Mouse (Mus musculus) midbrain, embryonic 12.5 days (tissue): ENCODE results near the gene Mecp2. TPM values are rescaled to one million over a fixed set of nuclear protein-coding genes. Genes with fewer than 3 reads are reported as not detected.
A peak's percentile ranks its signal among the peaks of the same experiment; 100 is the strongest.
"Not testable (repeated sequence)": the region's sequence is repeated elsewhere in the genome, so short reads cannot be mapped to it uniquely, and the experiment has no call there.

Experiments used
- ATAC-seq: fragments of 200-750 bp; cut with Nextera tagmentation; 2 replicates; pipeline ENCODE4 v1.8.0; 2017; ENCODE audit warnings: low read depth, moderate TSS enrichment, moderate library complexity; ENCODE audit not compliant: low FRiP score
- H3K27ac ChIP-seq: fragments of 300-500 bp; sonication (generic); replicated peaks from 2 replicates; pipeline ENCODE4 v1.5.1; 2016; ENCODE audit warnings: mild to moderate bottlenecking
- H3K27me3 ChIP-seq: fragments of 300-500 bp; sonication (generic); 2 replicates; pipeline ENCODE4 v1.6.1; 2016; ENCODE audit warnings: mild to moderate bottlenecking
- H3K36me3 ChIP-seq: fragments of 300-500 bp; sonication (generic); 2 replicates; pipeline ENCODE4 v1.6.1; 2016
- H3K4me1 ChIP-seq: fragments of 300-500 bp; sonication (generic); 2 replicates; pipeline ENCODE4 v1.6.1; 2016
- H3K4me2 ChIP-seq: fragments of 300-500 bp; sonication (generic); replicated peaks from 2 replicates; pipeline ENCODE4 v1.6.1; 2016; ENCODE audit warnings: mild to moderate bottlenecking, moderate library complexity
- H3K4me3 ChIP-seq: fragments of 300-500 bp; sonication (generic); 2 replicates; pipeline ENCODE4 v1.5.1; 2016; ENCODE audit warnings: mild to moderate bottlenecking
- H3K9ac ChIP-seq: fragments of 300-500 bp; sonication (generic); replicated peaks from 2 replicates; pipeline ENCODE4 v1.6.1; 2016; ENCODE audit warnings: mild to moderate bottlenecking, moderate library complexity
- H3K9me3 ChIP-seq: fragments of 300-500 bp; sonication (generic); 2 replicates; pipeline ENCODE4 v1.6.1; 2016; ENCODE audit warnings: mild to moderate bottlenecking
- WGBS: fragments of 180-500 bp; shearing (Covaris S2); methylation state at CpG from one replicate; pipeline ENCODE4 v1.1.7; 2016; 5-methylcytosine and 5-hydroxymethylcytosine counted together
- polyA plus RNA-seq: library from polyadenylated mRNA; unstranded; fragments of >200 nt; fragmentation: Nextera tagmentation; extraction: Ambion mirVana; gene quantifications from 2 replicates; pipeline ENCODE4 v1.2.1, GENCODE M21; 2016

The Mecp2 gene
- 17.8 and 19.7 TPM in 2 replicates for polyA plus RNA-seq

DNA sequence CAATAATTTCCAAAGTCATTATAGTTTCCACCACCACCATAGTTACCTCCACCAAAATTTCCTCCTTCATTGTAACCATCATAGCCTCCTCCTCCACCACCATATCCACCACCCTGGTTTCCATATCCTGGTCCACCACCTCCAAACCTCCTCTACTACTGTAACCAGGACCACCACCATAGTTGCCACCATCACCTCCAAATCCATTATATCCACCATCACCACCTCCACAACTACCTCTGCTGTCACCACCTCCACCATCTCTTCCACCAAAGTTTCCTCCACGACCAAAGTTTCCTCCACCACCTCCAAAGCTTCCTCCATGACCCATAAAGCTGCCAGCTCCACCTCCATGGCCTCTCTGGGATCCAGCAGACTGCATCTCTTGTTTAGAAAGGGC is at the start of gene Mecp2:
Gene Mecp2, minus strand, starts transcription at position 101 of the 400 bp plus-strand sequence.
- WGBS = 33% methylated on average over 1 of the region's 1 CpGs
- H3K9ac ChIP-seq, H3K4me1 ChIP-seq, H3K27ac ChIP-seq, H3K9me3 ChIP-seq, H3K4me3 ChIP-seq, H3K27me3 ChIP-seq, H3K4me2 ChIP-seq, ATAC-seq, H3K36me3 ChIP-seq: not testable (repeated sequence)

DNA sequence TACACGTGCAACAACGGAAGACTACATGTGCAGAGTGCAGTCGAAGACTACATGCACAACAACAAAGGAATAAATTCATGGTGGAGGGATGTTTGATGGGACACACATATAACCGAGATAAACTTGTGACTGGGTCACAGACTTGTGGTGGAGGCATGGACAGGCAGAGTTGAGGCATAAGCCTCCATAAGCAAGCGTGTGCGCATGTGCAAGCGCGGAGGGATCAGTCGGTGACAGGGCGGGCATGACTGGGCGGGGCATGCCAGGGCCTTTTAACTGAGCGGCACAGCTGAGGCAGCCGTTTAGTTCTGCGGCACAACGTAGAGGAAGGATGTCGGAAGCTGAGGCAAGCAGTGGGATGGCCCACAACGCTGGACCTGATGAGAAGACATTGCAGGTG is 41.8 kb upstream of the Mecp2 start, which contains the start of gene Tktl1:
Gene Tktl1, plus strand, starts transcription at position 301 of the 400 bp plus-strand sequence.
- H3K27me3 ChIP-seq = no peaks in the 10 kb centered on the region
- H3K36me3 ChIP-seq = no peaks in the 10 kb centered on the region
- H3K9ac ChIP-seq = no peak within 1 kb of the TSS
- no peaks in the 10 kb centered on the region for H3K4me1 ChIP-seq
- H3K9me3 ChIP-seq = no peaks in the 10 kb centered on the region
- no peak for ATAC-seq
- 94% methylated on average over 17 of the region's 17 CpGs for WGBS
- H3K4me2 ChIP-seq = no peak within 1 kb of the TSS
- H3K4me3 ChIP-seq = no peak within 1 kb of the TSS
- no peak within 1 kb of the TSS for H3K27ac ChIP-seq

- H3K9me3 ChIP-seq = no peaks in the 10 kb centered on the region
- H3K4me1 ChIP-seq = no peaks in the 10 kb centered on the region
- WGBS = 85% methylated on average over 1 of the region's 1 CpGs
- no peak within 1 kb of the TSS for H3K4me2 ChIP-seq
- ATAC-seq = no peak
- H3K9ac ChIP-seq = no peak within 1 kb of the TSS
- H3K36me3 ChIP-seq = no peaks in the 10 kb centered on the region
- H3K4me3 ChIP-seq = no peak within 1 kb of the TSS
- no peaks in the 10 kb centered on the region for H3K27me3 ChIP-seq
- H3K27ac ChIP-seq = no peak within 1 kb of the TSS
Measured at GRCm38 (mm10) chrX:74167738-74168137, 32.6 kb upstream of the Mecp2 start, which contains the start of gene Tex28. Gene Tex28 (minus strand): TSS chrX:74167838.

DNA sequence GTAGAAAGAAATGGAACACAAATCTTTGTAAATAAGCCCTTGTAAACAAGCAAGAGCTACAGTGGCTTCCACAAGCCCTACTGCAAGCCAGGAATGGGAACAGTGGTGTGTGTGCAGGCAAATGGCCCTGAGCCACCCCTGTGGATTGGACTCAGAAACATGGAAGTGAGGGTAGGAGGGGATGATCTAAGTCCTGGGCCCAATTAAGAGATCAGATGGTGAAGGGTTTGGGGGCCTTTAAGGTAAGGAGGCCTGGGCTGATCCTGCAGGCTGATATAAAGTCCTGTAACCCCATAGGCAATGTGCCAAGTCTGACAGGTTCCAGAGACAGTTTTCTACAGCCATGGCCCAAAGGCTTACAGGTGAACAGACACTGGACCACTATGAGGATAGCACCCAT is 8.0 kb downstream of the Mecp2 start, which contains the start of gene Opn1mw:
Gene Opn1mw, plus strand, starts transcription at position 301 of the 400 bp plus-strand sequence.
- H3K27me3 ChIP-seq = no peaks in the 10 kb centered on the region
- ATAC-seq = no peak
- no peaks in the 10 kb centered on the region for H3K4me1 ChIP-seq
- no peak within 1 kb of the TSS for H3K4me3 ChIP-seq
- no peak within 1 kb of the TSS for H3K9ac ChIP-seq
- no peak within 1 kb of the TSS for H3K4me2 ChIP-seq
- H3K9me3 ChIP-seq = no peaks in the 10 kb centered on the region
- no peak within 1 kb of the TSS for H3K27ac ChIP-seq
- no peaks in the 10 kb centered on the region for H3K36me3 ChIP-seq

- H3K36me3 ChIP-seq = no peaks in the 10 kb centered on the region
- H3K27me3 ChIP-seq = no peaks in the 10 kb centered on the region
- no peak overlapping the region for H3K4me2 ChIP-seq
- no peak overlapping the region for H3K4me3 ChIP-seq
- no peak for ATAC-seq
- no peak overlapping the region for H3K27ac ChIP-seq
- H3K9me3 ChIP-seq = no peaks in the 10 kb centered on the region
- 68% methylated on average over 2 of the region's 2 CpGs for WGBS
- no peak overlapping the region for H3K9ac ChIP-seq
- no peaks in the 10 kb centered on the region for H3K4me1 ChIP-seq
Measured at GRCm38 (mm10) chrX:74124975-74125374, 10.2 kb downstream of the Mecp2 start.

DNA sequence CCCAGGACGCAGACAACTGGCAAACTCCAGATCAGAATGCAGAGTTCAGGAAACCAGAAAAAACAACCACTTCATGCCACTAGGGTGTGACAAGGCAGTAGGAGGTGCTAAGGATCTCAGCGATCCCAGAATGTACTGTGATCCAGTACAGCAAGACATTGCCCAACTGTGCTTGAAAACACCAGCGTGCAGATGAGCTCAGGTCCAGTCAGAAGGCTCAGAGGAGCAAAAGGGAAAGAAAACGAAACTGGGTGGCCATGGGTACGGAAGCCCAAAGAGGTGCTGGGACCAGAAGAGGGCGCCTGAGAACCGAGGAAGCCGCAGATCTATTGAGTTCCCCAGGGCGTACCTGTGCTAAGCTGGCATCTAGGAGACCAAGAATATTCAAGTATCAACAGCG is 19.7 kb downstream of the Mecp2 start:
- no peaks in the 10 kb centered on the region for H3K27me3 ChIP-seq
- H3K4me1 ChIP-seq = no peaks in the 10 kb centered on the region
- no peak overlapping the region for H3K27ac ChIP-seq
- H3K9ac ChIP-seq = no peak overlapping the region
- H3K4me3 ChIP-seq = 0 out of 2 replicates have a peak overlapping the region, but pooled peaks have one; percentile 9
- 22% methylated on average over 10 of the region's 10 CpGs for WGBS
- H3K9me3 ChIP-seq = no peaks in the 10 kb centered on the region
- ATAC-seq = 0 out of 2 replicates have a peak, but pooled peaks have one; percentile 23
- H3K36me3 ChIP-seq = no peaks in the 10 kb centered on the region
- H3K4me2 ChIP-seq = peak overlapping the region; percentile 38

GRCm38 (mm10) chrX:74114036-74114435 is 21.1 kb downstream of the Mecp2 start:
- Histone ChIP-seq H3K36me3 (no peaks in the 10 kb centered on the region), H3K4me2 (no peak overlapping the region), H3K27ac (no peak overlapping the region), H3K4me3 (no peak overlapping the region), H3K9me3 (no peaks in the 10 kb centered on the region), H3K27me3 (no peaks in the 10 kb centered on the region), H3K9ac (no peak overlapping the region), H3K4me1 (no peaks in the 10 kb centered on the region)
- ATAC-seq = no peak

DNA sequence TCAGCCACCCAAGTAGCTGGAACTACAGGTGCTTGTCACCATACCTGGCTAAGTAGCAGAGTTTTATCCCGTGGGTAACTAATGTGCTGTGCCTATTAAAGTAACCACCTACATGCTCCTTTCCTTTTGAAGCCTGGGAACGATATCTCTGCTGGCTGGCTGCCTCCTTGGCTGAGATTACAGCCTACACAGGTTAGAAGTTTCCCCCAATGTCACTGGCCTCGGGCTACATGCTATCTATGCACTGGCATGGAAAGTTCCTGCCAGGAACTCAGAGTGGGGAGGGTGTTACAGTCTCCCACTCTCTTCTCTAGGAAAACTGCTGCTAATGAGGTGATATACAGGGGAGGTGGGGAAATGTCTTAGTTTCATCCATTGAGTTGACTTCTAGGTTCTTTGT is 26.4 kb downstream of the Mecp2 start:
- H3K4me1 ChIP-seq = no peaks in the 10 kb centered on the region
- WGBS = 61% methylated on average over 3 of the region's 3 CpGs

GRCm38 (mm10) chrX:74105916-74106315 is 29.2 kb downstream of the Mecp2 start:
- ATAC-seq = no peak
- Histone ChIP-seq H3K9me3 (no peaks in the 10 kb centered on the region), H3K9ac (no peak overlapping the region), H3K4me2 (no peak overlapping the region), H3K27ac (no peak overlapping the region), H3K4me1 (no peaks in the 10 kb centered on the region), H3K4me3 (no peak overlapping the region), H3K27me3 (no peaks in the 10 kb centered on the region), H3K36me3 (no peaks in the 10 kb centered on the region)
- 56% methylated on average over 2 of the region's 2 CpGs for WGBS

More for the DNA sequence above, 26.4 kb downstream of the Mecp2 start:
- ATAC-seq = no peak
- H3K27ac ChIP-seq = no peak overlapping the region
- H3K9ac ChIP-seq = no peak overlapping the region
- no peaks in the 10 kb centered on the region for H3K36me3 ChIP-seq
- no peaks in the 10 kb centered on the region for H3K27me3 ChIP-seq
- H3K9me3 ChIP-seq = no peaks in the 10 kb centered on the region
- H3K4me2 ChIP-seq = no peak overlapping the region
- no peak overlapping the region for H3K4me3 ChIP-seq

DNA sequence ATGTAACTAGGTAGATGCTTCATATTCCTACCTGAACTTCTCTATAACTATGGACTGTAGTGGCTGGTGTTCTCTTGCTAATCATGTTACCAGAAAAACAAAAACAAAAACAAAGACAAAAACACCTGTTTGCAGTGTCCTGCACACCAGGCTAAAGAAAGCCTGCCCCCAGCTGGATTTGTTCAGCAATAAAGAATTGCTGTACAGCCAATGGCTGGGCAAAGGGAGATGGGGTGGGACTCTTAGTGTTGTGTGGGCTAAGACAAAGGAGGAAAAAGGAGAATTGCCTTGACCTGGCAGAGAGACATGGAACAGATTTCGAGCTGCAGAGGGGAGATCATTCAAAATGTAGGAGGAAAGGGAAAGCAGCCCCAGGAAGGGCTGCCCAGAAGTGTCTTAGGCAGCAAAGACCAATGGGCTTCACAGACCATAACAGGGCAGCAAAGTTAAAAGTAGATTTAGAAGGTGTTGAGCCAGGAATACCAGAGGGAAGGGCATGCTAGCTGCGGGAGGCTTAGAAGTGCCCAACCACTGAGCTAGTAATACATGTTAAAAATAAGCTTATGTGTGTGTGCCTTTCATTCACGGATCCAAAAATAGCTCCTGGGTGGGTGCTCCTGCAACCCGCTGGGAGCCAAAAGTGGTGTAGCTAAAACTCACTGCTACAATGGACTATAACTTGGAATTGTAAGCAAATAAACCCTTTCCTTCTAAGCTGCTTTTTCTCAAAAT is 31.5 kb downstream of the Mecp2 start:
- Histone ChIP-seq H3K4me1 (no peaks in the 10 kb centered on the region), H3K4me2 (no peak overlapping the region), H3K9me3 (no peaks in the 10 kb centered on the region), H3K27me3 (no peaks in the 10 kb centered on the region), H3K4me3 (no peak overlapping the region), H3K27ac (no peak overlapping the region), H3K36me3 (no peaks in the 10 kb centered on the region), H3K9ac (no peak overlapping the region)
- WGBS = 65% methylated on average over 4 of the region's 4 CpGs
- no peak for ATAC-seq

- no peak overlapping the region for H3K9ac ChIP-seq
- no peak overlapping the region for H3K27ac ChIP-seq
- H3K36me3 ChIP-seq = no peaks in the 10 kb centered on the region
- H3K4me3 ChIP-seq = no peak overlapping the region
- no peaks in the 10 kb centered on the region for H3K9me3 ChIP-seq
- no peaks in the 10 kb centered on the region for H3K27me3 ChIP-seq
- WGBS = 76% methylated on average over 1 of the region's 1 CpGs
- ATAC-seq = no peak
- H3K4me1 ChIP-seq = no peaks in the 10 kb centered on the region
- H3K4me2 ChIP-seq = no peak overlapping the region
Measured at GRCm38 (mm10) chrX:74095130-74095529, 40.0 kb downstream of the Mecp2 start.

GRCm38 (mm10) chrX:74085601-74086038 is 49.5 kb downstream of the Mecp2 start:
- Histone ChIP-seq H3K27me3 (no peaks in the 10 kb centered on the region), H3K4me2 (peak overlapping the region; percentile 42), H3K4me3 (peak overlapping the region; percentile 62), H3K4me1 (peaks cover 9% of the 10 kb centered on the region; the same call in 1 of the 2 replicates), H3K9me3 (no peaks in the 10 kb centered on the region), H3K9ac (peak overlapping the region; percentile 87), H3K36me3 (no peaks in the 10 kb centered on the region), H3K27ac (peak overlapping the region; percentile 95)
- 16% methylated on average over 23 of the region's 27 CpGs for WGBS
- ATAC-seq = peak; percentile 99
